Mouse (Mus musculus): ENCODE data around the gene Tmem273.

Tmem273 gene

DNA sequence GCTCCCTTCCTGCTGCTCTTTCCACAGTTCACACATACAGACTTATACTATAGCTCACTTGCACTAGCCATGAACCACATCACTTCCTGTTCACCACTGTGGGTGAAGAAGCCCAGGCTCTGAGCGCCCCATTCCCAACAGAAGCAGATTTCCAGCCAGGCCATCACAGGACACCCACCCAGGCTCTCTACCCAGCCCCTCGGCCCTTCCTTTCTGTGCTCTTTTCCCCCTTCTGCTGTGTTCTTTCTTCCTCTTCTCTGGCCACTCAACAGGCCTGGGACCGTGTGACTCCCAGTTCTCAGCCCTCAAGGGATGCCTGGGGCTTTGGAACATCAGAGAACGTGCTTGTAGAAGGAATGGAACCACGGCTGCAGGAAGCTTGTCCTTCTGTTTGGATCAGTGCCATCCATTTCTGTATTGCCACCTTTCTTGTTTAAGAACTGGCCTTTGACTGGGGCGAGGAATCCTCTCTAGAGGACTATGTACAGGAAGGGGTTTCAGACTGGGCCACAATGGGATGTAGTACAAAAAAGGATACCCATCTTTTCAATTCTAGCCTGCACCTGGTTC is 73.3 kb downstream of the Tmem273 start:
- no peak for DNase-seq (ENCODE audit: low read depth in 2 of 2, low spot score in 2 of 2)

GRCm38 (mm10) chr14:32859831-32860569 is 74.2 kb downstream of the Tmem273 start:
- no peak for DNase-seq (ENCODE audit: low read depth in 2 of 2, low spot score in 2 of 2)

GRCm38 (mm10) chr14:32861149-32861581 is 75.4 kb downstream of the Tmem273 start:
- no peak for DNase-seq (ENCODE audit: low read depth in 2 of 2, low spot score in 2 of 2)

GRCm38 (mm10) chr14:32861656-32862055 is 75.9 kb downstream of the Tmem273 start:
- no peak for DNase-seq (ENCODE audit: low read depth in 2 of 2, low spot score in 2 of 2)

GRCm38 (mm10) chr14:32865331-32865730 is 79.6 kb downstream of the Tmem273 start:
- DNase-seq (ENCODE audit: low read depth in 2 of 2, low spot score in 2 of 2), result no peak

All from CD8-positive naive resting alpha-beta T cell, adult 2 months (primary cell).